Mouse (Mus musculus): ENCODE data around the gene Bloc1s3. TPM values are rescaled to one million over a fixed set of nuclear protein-coding genes. Genes with fewer than 3 reads are reported as not detected.

Bloc1s3 gene
- polyA plus RNA-seq, 1 experiment from 2014 or later: 0.74 TPM

GRCm38 (mm10) chr7:19543584-19543983, 35.4 kb upstream of the Bloc1s3 start:
- peaks cover 46% of the 10 kb centered on the region for H3K4me1 ChIP-seq (ENCODE audit: control insufficient read depth, insufficient read depth, low read length)

DNA sequence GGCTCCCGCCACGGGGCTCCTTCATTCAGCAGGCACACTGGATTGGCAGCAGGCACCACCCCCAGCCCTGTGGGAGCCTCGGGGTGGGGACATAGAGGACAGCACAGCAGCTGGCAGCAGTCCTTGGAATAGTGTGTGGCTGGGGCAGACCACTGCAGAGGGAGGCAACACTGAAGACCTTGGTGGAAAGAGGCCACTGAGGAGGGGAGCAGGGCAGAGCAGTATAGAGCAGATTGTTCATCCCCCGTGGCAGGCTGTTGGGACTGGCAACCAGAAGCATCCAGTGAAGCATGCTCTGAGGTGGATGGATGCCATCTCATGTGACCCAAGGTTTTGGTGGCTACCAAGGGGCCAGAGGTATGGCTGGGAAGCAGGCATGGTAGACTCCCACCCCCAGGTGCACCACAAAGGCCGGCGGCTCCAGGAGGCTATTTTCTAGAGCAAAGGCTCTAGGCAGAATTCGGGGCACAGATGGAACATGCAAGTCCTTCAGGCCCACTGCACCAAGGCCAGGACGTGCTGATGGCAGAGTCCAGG, 34.1 kb upstream of the Bloc1s3 start:
- H3K36me3 ChIP-seq (ENCODE audit: control insufficient read depth, insufficient read depth, low read length): no peaks in the 10 kb centered on the region
- H3K9me3 ChIP-seq (ENCODE audit: control insufficient read depth, low read depth, low read length): no peaks in the 10 kb centered on the region
- no peak overlapping the region for H3K4me3 ChIP-seq (ENCODE audit: low read depth, low read length)
- H3K27ac ChIP-seq (ENCODE audit: low read length): no peak overlapping the region
- 69% methylated on average over 8 of the region's 8 CpGs for WGBS
- no peaks in the 10 kb centered on the region for H3K27me3 ChIP-seq (ENCODE audit: control insufficient read depth, insufficient read depth, low read length)
- H3K4me2 ChIP-seq (replicated peaks; ENCODE audit: low read depth, low read length): no peak overlapping the region
- ATAC-seq (ENCODE audit: insufficient number of reproducible peaks, insufficient read depth, low FRiP score, low read depth): 0 out of 2 replicates have a peak, but pooled peaks have one; percentile 18
- H3K4me1 ChIP-seq (ENCODE audit: control insufficient read depth, insufficient read depth, low read length): peaks cover 37% of the 10 kb centered on the region
- no peak overlapping the region; the same call in 1 of the 2 replicates for H3K9ac ChIP-seq (replicated peaks; ENCODE audit: low read depth, low read length)

More at GRCm38 (mm10) chr7:19543584-19543983, 35.4 kb upstream of the Bloc1s3 start:
- Histone ChIP-seq H3K4me3 (ENCODE audit: low read depth, low read length) (no peak overlapping the region), H3K9ac (replicated peaks; ENCODE audit: low read depth, low read length) (no peak overlapping the region), H3K36me3 (ENCODE audit: control insufficient read depth, insufficient read depth, low read length) (no peaks in the 10 kb centered on the region), H3K9me3 (ENCODE audit: control insufficient read depth, low read depth, low read length) (no peaks in the 10 kb centered on the region), H3K27ac (ENCODE audit: low read length) (no peak overlapping the region), H3K4me2 (replicated peaks; ENCODE audit: low read depth, low read length) (no peak overlapping the region), H3K27me3 (ENCODE audit: control insufficient read depth, insufficient read depth, low read length) (no peaks in the 10 kb centered on the region)
- WGBS: 41% methylated on average over 6 of the region's 6 CpGs
- ATAC-seq (ENCODE audit: insufficient number of reproducible peaks, insufficient read depth, low FRiP score, low read depth): no peak

DNA sequence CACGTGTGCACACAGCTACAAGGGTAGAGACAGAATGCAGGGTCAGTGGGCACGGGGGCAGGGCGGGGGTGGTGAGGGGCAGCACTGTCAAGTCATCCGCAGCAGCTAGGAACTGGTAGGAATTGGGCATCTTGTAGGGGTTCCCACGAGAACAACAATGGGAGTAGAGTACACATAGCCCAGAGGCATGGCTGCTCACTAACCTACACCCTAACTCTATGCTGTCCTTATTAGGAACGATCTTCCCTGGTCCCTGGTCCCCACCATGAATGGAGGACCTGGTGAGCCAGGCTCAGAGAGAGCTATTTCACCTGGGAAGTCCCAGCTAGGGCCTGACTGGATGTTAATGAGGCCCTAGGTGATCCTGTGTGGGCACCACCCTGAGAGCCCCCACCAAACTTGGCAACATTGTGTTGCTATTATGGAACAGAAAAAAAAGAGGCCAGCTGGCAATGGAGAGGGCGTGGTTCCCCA, 33.6 kb upstream of the Bloc1s3 start:
- Histone ChIP-seq H3K27ac (ENCODE audit: low read length) (no peak overlapping the region), H3K36me3 (ENCODE audit: control insufficient read depth, insufficient read depth, low read length) (no peaks in the 10 kb centered on the region), H3K4me3 (ENCODE audit: low read depth, low read length) (no peak overlapping the region), H3K9ac (replicated peaks; ENCODE audit: low read depth, low read length) (no peak overlapping the region; the same call in 1 of the 2 replicates), H3K27me3 (ENCODE audit: control insufficient read depth, insufficient read depth, low read length) (no peaks in the 10 kb centered on the region), H3K4me1 (ENCODE audit: control insufficient read depth, insufficient read depth, low read length) (peaks cover 33% of the 10 kb centered on the region), H3K9me3 (ENCODE audit: control insufficient read depth, low read depth, low read length) (no peaks in the 10 kb centered on the region), H3K4me2 (replicated peaks; ENCODE audit: low read depth, low read length) (no peak overlapping the region)
- ATAC-seq (ENCODE audit: insufficient number of reproducible peaks, insufficient read depth, low FRiP score, low read depth): 0 out of 2 replicates have a peak, but pooled peaks have one; percentile 8
- WGBS: 76% methylated on average over 7 of the region's 7 CpGs

GRCm38 (mm10) chr7:19540771-19541566, 32.8 kb upstream of the Bloc1s3 start:
- Histone ChIP-seq H3K4me2 (replicated peaks; ENCODE audit: low read depth, low read length) (no peak overlapping the region), H3K4me1 (ENCODE audit: control insufficient read depth, insufficient read depth, low read length) (peaks cover 26% of the 10 kb centered on the region; the same call in 1 of the 2 replicates), H3K36me3 (ENCODE audit: control insufficient read depth, insufficient read depth, low read length) (no peaks in the 10 kb centered on the region), H3K9me3 (ENCODE audit: control insufficient read depth, low read depth, low read length) (no peaks in the 10 kb centered on the region), H3K27me3 (ENCODE audit: control insufficient read depth, insufficient read depth, low read length) (no peaks in the 10 kb centered on the region), H3K4me3 (ENCODE audit: low read depth, low read length) (no peak overlapping the region), H3K9ac (replicated peaks; ENCODE audit: low read depth, low read length) (no peak overlapping the region), H3K27ac (ENCODE audit: low read length) (no peak overlapping the region)
- WGBS: 80% methylated on average over 2 of the region's 2 CpGs
- ATAC-seq (ENCODE audit: insufficient number of reproducible peaks, insufficient read depth, low FRiP score, low read depth): no peak

- Histone ChIP-seq H3K27me3 (ENCODE audit: control insufficient read depth, insufficient read depth, low read length) (no peaks in the 10 kb centered on the region), H3K4me1 (ENCODE audit: control insufficient read depth, insufficient read depth, low read length) (no peaks in the 10 kb centered on the region), H3K36me3 (ENCODE audit: control insufficient read depth, insufficient read depth, low read length) (peaks cover 54% of the 10 kb centered on the region), H3K9me3 (ENCODE audit: control insufficient read depth, low read depth, low read length) (no peaks in the 10 kb centered on the region), H3K4me3 (ENCODE audit: low read depth, low read length) (no peak overlapping the region), H3K9ac (replicated peaks; ENCODE audit: low read depth, low read length) (no peak overlapping the region), H3K27ac (ENCODE audit: low read length) (no peak overlapping the region), H3K4me2 (replicated peaks; ENCODE audit: low read depth, low read length) (no peak overlapping the region)
- 94% methylated on average over 10 of the region's 10 CpGs for WGBS
- no peak for ATAC-seq (ENCODE audit: insufficient number of reproducible peaks, insufficient read depth, low FRiP score, low read depth)
Observed at GRCm38 (mm10) chr7:19534676-19535075, 26.5 kb upstream of the Bloc1s3 start.

DNA sequence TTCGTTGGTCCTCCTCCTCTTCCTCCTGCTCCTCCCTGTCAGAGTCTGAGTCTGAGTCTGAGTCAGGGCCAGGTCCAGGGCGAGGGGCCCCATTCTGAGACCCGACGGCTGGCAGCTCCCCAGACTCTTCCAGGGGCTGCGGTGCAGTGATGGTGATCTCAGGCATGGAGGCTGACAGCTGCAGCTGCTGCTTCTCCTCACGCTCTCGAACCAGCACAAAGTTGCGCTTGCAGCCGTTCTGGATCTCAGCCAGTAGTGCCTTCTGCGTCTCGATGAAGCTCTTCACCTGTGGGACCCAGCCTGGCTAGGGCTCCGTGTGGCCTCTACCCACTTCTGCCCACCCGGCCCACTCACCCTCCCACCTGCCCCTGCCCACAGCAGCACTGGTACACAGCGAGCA, 24.1 kb upstream of the Bloc1s3 start:
- no peak overlapping the region for H3K4me3 ChIP-seq (ENCODE audit: low read depth, low read length)
- peaks cover 58% of the 10 kb centered on the region for H3K36me3 ChIP-seq (ENCODE audit: control insufficient read depth, insufficient read depth, low read length)
- no peak overlapping the region for H3K27ac ChIP-seq (ENCODE audit: low read length)
- H3K4me2 ChIP-seq (replicated peaks; ENCODE audit: low read depth, low read length): no peak overlapping the region
- H3K4me1 ChIP-seq (ENCODE audit: control insufficient read depth, insufficient read depth, low read length): no peaks in the 10 kb centered on the region
- no peak overlapping the region for H3K9ac ChIP-seq (replicated peaks; ENCODE audit: low read depth, low read length)
- no peaks in the 10 kb centered on the region for H3K27me3 ChIP-seq (ENCODE audit: control insufficient read depth, insufficient read depth, low read length)
- no peak for ATAC-seq (ENCODE audit: insufficient number of reproducible peaks, insufficient read depth, low FRiP score, low read depth)
- H3K9me3 ChIP-seq (ENCODE audit: control insufficient read depth, low read depth, low read length): no peaks in the 10 kb centered on the region
- 82% methylated on average over 14 of the region's 14 CpGs for WGBS

GRCm38 (mm10) chr7:19531077-19531476, 22.9 kb upstream of the Bloc1s3 start:
- Histone ChIP-seq H3K4me2 (replicated peaks; ENCODE audit: low read depth, low read length) (no peak overlapping the region), H3K9ac (replicated peaks; ENCODE audit: low read depth, low read length) (no peak overlapping the region), H3K4me3 (ENCODE audit: low read depth, low read length) (no peak overlapping the region), H3K27ac (ENCODE audit: low read length) (no peak overlapping the region), H3K36me3 (ENCODE audit: control insufficient read depth, insufficient read depth, low read length) (peaks cover 58% of the 10 kb centered on the region), H3K4me1 (ENCODE audit: control insufficient read depth, insufficient read depth, low read length) (no peaks in the 10 kb centered on the region), H3K9me3 (ENCODE audit: control insufficient read depth, low read depth, low read length) (no peaks in the 10 kb centered on the region), H3K27me3 (ENCODE audit: control insufficient read depth, insufficient read depth, low read length) (no peaks in the 10 kb centered on the region)
- no peak for ATAC-seq (ENCODE audit: insufficient number of reproducible peaks, insufficient read depth, low FRiP score, low read depth)
- WGBS: 74% methylated on average over 10 of the region's 10 CpGs

DNA sequence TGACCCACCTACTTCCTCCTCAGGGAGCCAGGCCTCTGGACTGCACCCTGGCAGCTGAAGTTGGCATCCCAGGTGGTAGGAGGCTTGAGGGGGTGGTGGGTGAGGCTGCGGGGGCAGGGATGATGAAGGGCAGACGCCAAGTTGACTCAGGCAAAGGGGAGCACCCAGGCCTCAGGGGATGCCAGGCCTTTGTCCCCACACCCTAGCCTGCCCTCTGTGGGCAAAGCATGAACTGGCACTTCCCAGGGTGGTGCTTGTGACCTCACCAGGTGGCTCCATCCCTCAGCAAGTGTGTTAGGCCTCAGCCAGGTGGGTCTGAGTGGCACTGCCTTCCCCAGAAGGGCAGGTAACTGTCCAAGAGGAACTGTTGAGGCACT, 16.9 kb upstream of the Bloc1s3 start:
- H3K27ac ChIP-seq (ENCODE audit: low read length): no peak overlapping the region
- H3K9me3 ChIP-seq (ENCODE audit: control insufficient read depth, low read depth, low read length): no peaks in the 10 kb centered on the region
- 65% methylated on average over 2 of the region's 2 CpGs for WGBS
- H3K36me3 ChIP-seq (ENCODE audit: control insufficient read depth, insufficient read depth, low read length): peaks cover 8% of the 10 kb centered on the region; the same call in 1 of the 2 replicates
- no peak overlapping the region for H3K4me2 ChIP-seq (replicated peaks; ENCODE audit: low read depth, low read length)
- no peak for ATAC-seq (ENCODE audit: insufficient number of reproducible peaks, insufficient read depth, low FRiP score, low read depth)
- H3K4me3 ChIP-seq (ENCODE audit: low read depth, low read length): no peak overlapping the region
- no peak overlapping the region for H3K9ac ChIP-seq (replicated peaks; ENCODE audit: low read depth, low read length)
- peaks cover 44% of the 10 kb centered on the region for H3K27me3 ChIP-seq (ENCODE audit: control insufficient read depth, insufficient read depth, low read length)
- peaks cover 17% of the 10 kb centered on the region for H3K4me1 ChIP-seq (ENCODE audit: control insufficient read depth, insufficient read depth, low read length)

Data from stomach, embryonic 14.5 days (tissue).